Mouse (Mus musculus) cortical plate, adult 2 months (tissue): ENCODE data around the gene Coa3. TPM values are rescaled to one million over a fixed set of nuclear protein-coding genes. Genes with fewer than 3 reads are reported as not detected.
"Not testable (repeated sequence)": the region's sequence is repeated elsewhere in the genome, so short reads cannot be mapped to it uniquely, and the experiment has no call there.

Experiments used
- H3K27ac ChIP-seq: fragments of 200-500 bp; 2 replicates; pipeline ENCODE4 v1.5.1; 2012; ENCODE audit warnings: low read length, control low read depth, inconsistent platforms; ENCODE audit not compliant: insufficient read depth
- H3K4me1 ChIP-seq: fragments of 200-500 bp; 2 replicates; pipeline ENCODE4 v1.6.1; 2011; ENCODE audit warnings: low read length; ENCODE audit not compliant: control insufficient read depth, insufficient read depth
- H3K4me3 ChIP-seq: fragments of 200-500 bp; 2 replicates; pipeline ENCODE4 v1.5.1; 2011; ENCODE audit warnings: mild to moderate bottlenecking, low read length, control low read depth; ENCODE audit not compliant: insufficient read depth
- CTCF ChIP-seq: fragments of 200-500 bp; IDR thresholded peaks from 2 replicates; pipeline ENCODE4 v1.5.1; 2011; ENCODE audit warnings: mild to moderate bottlenecking, control low read depth, low read length; ENCODE audit not compliant: insufficient read depth; ENCODE audit errors: extremely low read depth
- POLR2A ChIP-seq: fragments of 200-500 bp; IDR thresholded peaks from 2 replicates; pipeline ENCODE4 v1.6.1; 2011; ENCODE audit warnings: mild to moderate bottlenecking, low read length, control low read depth; ENCODE audit not compliant: insufficient read depth; ENCODE audit errors: extremely low read depth
- polyA plus RNA-seq: library from polyadenylated mRNA; depleted of rRNA; stranded (reverse); fragments of >200 nt; gene quantifications from 2 replicates; pipeline ENCODE4 v1.2.3, GENCODE M21; 2012; rRNA removed

Gene Coa3
- 150 and 156 TPM in 2 replicates for polyA plus RNA-seq

DNA sequence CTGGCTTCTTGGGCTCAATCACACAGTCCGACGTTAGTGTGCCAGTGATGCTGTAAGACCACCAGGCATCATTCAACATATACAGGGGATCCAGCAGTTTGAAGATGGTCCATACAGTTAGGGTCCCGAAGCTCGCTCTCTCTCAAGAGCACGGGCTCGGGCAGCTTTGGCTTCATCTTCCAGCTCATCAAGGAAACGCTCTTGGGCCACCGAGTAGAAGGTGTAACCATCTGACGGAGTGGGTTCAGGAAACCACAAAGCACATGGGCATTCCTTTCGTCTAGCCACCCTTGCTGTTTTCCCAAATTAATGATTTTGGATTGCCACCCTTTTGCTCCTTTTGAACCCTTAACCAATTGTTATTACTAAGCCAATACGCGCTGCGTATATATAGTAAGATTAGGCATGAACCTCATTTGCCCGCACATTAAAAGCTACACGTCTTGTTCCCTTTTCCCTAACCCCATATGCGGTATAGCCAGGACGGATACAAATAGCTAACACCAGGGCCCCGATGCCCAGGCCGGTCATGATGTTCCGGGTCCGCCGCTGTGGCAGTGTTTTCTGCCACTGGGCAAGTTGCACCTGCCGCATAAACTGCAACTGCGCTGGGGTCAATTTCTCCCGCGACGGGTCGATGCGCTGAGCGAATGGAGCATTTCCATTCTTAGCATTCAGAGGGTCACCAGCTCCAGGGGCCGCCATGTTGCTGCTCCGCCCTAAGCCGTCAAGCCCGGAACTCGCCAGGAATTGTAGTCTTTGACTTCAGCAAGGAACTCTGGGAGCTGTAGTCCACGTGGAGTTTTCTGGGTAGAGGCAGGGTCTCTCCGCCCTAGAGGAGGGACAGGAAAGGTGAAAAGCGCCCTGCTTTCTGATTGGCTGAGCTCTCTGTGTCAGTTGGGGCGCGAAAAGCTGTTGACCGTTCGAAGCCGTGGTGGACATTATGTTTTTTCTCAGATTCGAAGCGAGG, at the start of gene Coa3, which contains the start of gene Cntd1:
Gene Coa3, minus strand, starts transcription at position 892 of the 970 bp plus-strand sequence.
Gene Cntd1, plus strand, starts transcription at position 790 of the 970 bp plus-strand sequence.
- Histone ChIP-seq H3K4me1 (peaks cover 5% of the 10 kb centered on the region), H3K27ac (peak within 1 kb of the TSS; percentile 25; the same call in 1 of the 2 replicates), H3K4me3 (peak within 1 kb of the TSS; percentile 61)
- TF ChIP-seq CTCF = no peak
- peak; percentile 77 for TF ChIP-seq POLR2A

DNA sequence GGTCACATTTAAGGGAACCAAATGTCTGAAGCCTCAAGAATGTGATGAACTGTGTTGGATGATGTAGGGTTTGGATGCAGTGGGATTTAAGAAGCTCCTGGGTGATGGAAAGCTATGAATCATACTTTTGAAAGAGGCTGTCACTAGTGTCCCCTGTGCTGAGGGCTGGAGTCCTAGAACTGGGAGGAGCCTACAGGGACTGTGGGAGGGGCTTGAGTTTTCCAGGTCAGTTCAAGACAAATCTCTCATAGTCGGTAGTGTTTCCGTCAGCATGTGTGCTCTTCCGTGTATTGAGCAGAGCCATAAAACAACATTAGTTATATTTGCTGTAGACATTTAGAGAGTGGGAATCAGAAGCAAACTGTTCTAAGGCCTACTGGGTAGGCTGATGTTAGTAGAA, 48.4 kb upstream of the Coa3 start:
- TF ChIP-seq CTCF (no peak), POLR2A (no peak)
- no peaks in the 10 kb centered on the region for H3K4me1 ChIP-seq
- no peak overlapping the region for H3K27ac ChIP-seq
- no peak overlapping the region for H3K4me3 ChIP-seq

DNA sequence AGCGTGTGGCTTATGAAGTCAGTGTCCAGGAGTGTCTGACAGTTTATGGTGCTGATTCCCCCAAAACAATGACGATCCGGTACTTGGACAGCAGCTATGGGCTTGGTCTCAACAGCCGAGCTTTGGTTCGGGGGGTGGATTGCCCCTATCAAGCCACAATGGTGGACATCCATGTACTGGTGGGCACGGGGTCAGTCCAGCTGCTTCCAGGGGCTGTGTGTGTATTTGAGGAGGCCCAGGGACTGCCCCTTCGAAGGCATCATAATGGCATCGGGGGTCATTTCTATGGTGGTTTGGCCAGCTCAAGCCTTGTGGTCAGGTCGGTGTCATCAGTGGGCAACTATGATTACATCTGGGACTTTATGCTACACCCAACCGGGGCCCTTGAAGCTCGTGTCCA, 47.2 kb upstream of the Coa3 start:
- Histone ChIP-seq H3K27ac (no peak overlapping the region), H3K4me3 (no peak overlapping the region), H3K4me1 (no peaks in the 10 kb centered on the region)
- TF ChIP-seq CTCF (no peak), POLR2A (no peak)

DNA sequence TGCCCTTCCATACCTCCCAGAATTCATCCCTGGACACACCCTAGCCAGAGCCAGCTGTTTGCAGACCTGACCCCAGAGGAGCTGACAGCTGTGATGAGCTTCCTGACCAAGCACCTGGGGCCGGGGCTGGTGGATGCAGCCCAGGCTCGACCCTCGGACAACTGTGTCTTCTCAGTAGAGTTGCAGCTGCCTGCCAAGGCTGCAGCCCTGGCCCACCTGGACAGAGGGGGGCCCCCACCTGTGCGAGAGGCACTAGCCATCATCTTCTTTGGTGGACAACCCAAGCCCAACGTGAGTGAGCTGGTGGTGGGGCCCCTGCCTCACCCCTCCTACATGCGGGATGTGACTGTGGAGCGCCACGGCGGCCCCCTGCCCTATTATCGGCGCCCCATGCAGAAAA, 46.3 kb upstream of the Coa3 start:
- not testable (repeated sequence) for H3K4me1 ChIP-seq, H3K27ac ChIP-seq

DNA sequence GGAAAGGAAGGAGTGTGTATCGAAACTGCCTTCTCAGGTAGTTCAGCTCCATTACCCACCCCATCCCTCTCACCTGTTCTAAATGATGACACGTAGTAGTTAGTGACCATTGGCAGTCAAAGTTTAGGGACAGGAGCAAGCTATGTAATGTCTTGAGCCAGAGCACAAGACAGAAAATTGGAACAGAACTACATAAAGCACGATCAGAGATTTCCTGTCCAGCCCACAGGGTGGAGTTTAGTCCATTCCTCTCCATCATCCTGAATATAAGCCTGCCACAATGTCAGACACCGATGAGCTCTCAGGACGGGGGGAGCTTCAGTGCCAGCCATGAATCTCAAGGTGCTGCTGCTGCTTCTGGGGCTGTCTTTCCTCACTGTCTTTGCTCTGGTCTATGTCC, 45.8 kb upstream of the Coa3 start, which contains the start of gene Aoc2:
Gene Aoc2, plus strand, starts transcription at position 301 of the 400 bp plus-strand sequence.
- Histone ChIP-seq H3K4me1 (no peaks in the 10 kb centered on the region), H3K4me3 (no peak within 1 kb of the TSS), H3K27ac (no peak within 1 kb of the TSS)
- TF ChIP-seq POLR2A (no peak), CTCF (no peak)

More for the DNA sequence above, 46.3 kb upstream of the Coa3 start:
- not testable (repeated sequence) for H3K4me3 ChIP-seq

DNA sequence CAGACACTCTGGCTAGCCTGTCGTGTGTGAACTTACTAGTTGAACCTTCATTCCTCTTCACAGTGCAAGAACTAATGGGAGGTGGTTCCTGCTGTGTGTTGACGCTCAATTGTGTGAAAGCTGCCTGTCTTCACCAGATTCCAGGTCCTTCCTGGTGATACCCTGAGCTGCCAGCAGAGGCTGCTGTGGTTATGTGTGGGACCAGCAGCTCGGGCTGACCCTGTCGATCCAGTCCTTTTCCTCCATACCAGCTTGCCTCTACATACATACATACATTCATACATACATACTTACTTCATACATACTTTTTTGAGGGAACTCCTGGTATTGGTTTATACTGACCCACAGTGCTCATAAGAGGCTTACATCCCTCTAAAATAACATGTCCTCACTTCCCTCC, 44.7 kb upstream of the Coa3 start:
- Histone ChIP-seq H3K4me1 (no peaks in the 10 kb centered on the region), H3K27ac (no peak overlapping the region), H3K4me3 (no peak overlapping the region)
- TF ChIP-seq CTCF (peak; percentile 98), POLR2A (no peak)

DNA sequence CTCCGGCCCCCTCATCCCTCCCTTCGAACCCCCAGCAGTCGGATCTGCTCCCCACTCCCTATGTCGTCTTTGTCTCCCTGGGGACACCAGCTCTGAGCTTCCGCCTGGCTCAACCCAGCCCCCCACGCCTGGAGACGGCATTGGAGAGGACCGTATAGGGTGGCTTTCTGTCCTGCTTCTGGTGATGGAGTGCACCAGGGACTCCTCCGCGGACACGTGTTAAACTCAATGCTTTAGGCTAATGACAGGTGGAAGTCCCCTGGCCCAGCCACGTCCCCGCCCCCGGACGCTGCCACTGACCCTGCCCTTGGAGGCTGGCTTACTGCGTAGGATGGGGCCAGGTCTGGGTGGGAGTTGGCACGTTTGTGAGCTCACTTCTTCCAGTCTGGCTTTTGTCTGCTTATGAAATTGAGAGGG, 37.6 kb upstream of the Coa3 start:
- Histone ChIP-seq H3K4me1 (no peaks in the 10 kb centered on the region; the same call in 1 of the 2 replicates), H3K4me3 (peak overlapping the region; percentile 85), H3K27ac (no peak overlapping the region)
- TF ChIP-seq POLR2A (no peak), CTCF (no peak)

DNA sequence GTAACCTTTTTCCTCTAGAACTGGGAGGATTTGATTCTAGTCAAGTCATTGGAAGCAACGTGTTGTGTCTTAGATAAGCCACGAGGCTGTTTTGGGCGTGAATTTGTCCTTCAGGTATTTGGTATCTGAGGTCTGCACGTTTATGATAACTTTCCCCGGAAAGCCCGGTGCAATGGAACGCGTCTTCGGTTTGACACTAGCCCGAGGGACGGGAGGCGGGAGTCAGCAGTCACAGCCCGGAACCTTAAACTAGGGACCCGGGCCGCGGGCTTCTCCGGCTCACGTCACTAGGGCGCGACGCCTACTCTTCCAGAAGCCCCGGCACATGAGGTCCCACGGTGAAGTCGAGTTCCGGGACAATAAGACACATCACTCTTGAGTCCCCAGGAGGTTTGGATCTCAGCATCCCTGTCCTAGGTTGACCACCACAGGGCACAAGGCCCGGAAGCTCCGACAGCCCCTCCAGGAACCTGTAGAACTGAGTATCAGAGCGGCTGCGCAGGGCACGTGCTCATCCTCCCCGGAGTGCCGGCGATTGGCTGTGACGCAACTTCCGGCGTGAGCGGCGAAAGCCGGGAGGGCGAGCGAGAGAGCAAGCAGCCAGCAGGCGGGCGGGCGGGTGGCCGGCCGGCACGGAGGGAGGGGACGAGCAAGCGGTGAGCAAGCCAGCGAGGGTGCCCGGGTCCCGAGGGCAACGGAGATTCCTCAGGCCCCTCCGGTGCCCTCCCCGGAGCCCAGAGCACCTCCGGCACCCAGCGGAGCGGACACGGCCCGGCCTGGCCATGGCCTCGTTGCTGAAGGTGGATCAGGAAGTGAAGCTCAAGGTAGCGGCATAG, 37.0 kb upstream of the Coa3 start, which contains the start of gene Psme3:
Gene Psme3, plus strand, starts transcription at position 549 of the 836 bp plus-strand sequence.
- Histone ChIP-seq H3K4me1 (no peaks in the 10 kb centered on the region; the same call in 1 of the 2 replicates), H3K4me3 (peak within 1 kb of the TSS; percentile 85), H3K27ac (peak within 1 kb of the TSS; percentile 66)
- TF ChIP-seq POLR2A (peak; percentile 70; the same call in 1 of the 2 replicates), CTCF (no peak)

DNA sequence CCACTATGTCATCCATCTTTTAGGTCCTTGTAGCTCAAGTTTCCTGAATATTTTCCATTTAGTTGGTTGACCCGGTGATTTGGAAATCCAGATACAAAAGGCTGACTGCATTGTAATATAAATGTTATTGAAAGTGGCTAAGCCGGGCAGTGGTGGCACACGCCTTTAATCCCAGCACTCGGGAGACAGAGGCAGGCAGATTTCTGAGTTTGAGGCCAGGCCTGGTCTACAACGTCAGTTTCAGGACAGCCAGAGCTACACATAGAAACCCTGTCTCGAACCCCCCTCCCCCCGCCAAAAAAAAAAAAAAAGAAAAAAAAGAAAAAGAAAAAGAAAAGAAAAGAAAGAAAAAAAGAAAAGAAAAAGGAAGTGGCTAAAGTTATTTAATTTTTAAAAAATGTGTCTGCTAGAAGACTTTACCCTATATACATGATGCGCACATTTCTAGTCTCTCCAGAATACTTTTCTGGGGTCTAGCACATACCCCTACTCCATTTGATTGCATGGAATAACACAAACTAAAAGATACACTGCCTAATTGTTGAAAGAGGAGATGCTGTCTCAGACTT, 36.3 kb upstream of the Coa3 start:
- TF ChIP-seq POLR2A (no peak), CTCF (no peak)
- Histone ChIP-seq H3K4me1 (no peaks in the 10 kb centered on the region; the same call in 1 of the 2 replicates), H3K27ac (peak overlapping the region; percentile 66), H3K4me3 (peak overlapping the region; percentile 85)
